Mouse (Mus musculus): Measurements from ENCODE around the gene Armc8. TPM values are rescaled to one million over a fixed set of nuclear protein-coding genes. Genes with fewer than 3 reads are reported as not detected.
A peak's percentile ranks its signal among the peaks of the same experiment; 100 is the strongest.

Armc8 gene
- polyA plus RNA-seq, 1 experiment from 2014 or later: 78.3 TPM

- no peaks in the 10 kb centered on the region for H3K27me3 ChIP-seq (ENCODE audit: control insufficient read depth, insufficient read depth, low read length)
- no peak for DNase-seq (ENCODE audit: low spot score)
- no peaks in the 10 kb centered on the region for H3K36me3 ChIP-seq (replicated peaks; ENCODE audit: control insufficient read depth, insufficient read depth)
- no peak overlapping the region for H3K4me3 ChIP-seq (replicated peaks; ENCODE audit: low read length)
- no peaks in the 10 kb centered on the region for H3K4me1 ChIP-seq (replicated peaks; ENCODE audit: control insufficient read depth, insufficient read depth, low read length)
- ATAC-seq (ENCODE audit: low FRiP score): no peak
- H3K4me2 ChIP-seq (replicated peaks): no peak overlapping the region
- no peak overlapping the region for H3K9ac ChIP-seq
- no peaks in the 10 kb centered on the region for H3K9me3 ChIP-seq (ENCODE audit: control insufficient read depth, low read length)
- WGBS: 94% methylated on average over 4 of the region's 4 CpGs
- no peak overlapping the region for H3K27ac ChIP-seq
Measured at GRCm38 (mm10) chr9:99459730-99460129, 109.0 kb downstream of the Armc8 start.

DNA sequence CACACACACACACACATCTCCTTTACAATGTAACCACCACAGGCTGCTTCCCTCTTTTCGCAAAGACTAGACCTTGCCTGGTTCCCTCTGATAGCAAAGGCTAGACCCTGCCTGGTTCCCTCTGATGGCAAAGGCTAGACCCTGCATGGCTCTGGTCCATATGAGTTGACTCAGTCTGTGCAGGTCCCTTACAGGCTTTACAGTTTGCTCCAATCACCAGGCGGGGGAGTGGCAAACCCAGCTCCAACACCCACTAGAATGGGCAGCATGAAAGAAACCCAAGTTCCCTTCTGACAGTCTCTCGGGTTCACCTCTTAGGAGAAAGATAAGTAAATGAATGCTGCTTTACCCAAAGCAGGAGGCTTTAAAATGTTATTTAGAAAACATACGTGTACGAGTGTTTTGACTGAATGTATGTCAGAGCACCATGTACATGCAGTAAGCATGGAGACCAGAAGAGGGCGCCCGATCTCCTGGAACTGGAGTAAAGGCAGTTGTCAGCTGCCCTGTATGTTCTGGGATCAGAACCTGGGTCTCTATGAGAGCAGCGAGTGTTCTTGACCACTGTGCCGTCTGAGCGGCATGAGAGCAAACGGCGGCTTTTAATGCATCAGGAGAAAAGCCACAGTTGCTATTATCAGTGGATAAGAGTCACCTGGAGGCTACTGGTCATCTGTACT lies 110.0 kb downstream of the Armc8 start:
- DNase-seq (ENCODE audit: low spot score) (peak; percentile 53), ATAC-seq (ENCODE audit: low FRiP score) (no peak)
- no peaks in the 10 kb centered on the region for H3K4me1 ChIP-seq (replicated peaks; ENCODE audit: control insufficient read depth, insufficient read depth, low read length)
- H3K27me3 ChIP-seq (ENCODE audit: control insufficient read depth, insufficient read depth, low read length): no peaks in the 10 kb centered on the region
- WGBS: 41% methylated on average over 12 of the region's 12 CpGs
- H3K27ac ChIP-seq: no peak overlapping the region
- no peak overlapping the region for H3K4me3 ChIP-seq (replicated peaks; ENCODE audit: low read length)
- no peaks in the 10 kb centered on the region for H3K36me3 ChIP-seq (replicated peaks; ENCODE audit: control insufficient read depth, insufficient read depth)
- no peak overlapping the region for H3K4me2 ChIP-seq (replicated peaks)
- H3K9ac ChIP-seq: no peak overlapping the region
- no peaks in the 10 kb centered on the region for H3K9me3 ChIP-seq (ENCODE audit: control insufficient read depth, low read length)

- no peaks in the 10 kb centered on the region; the same call in 1 of the 2 replicates for H3K4me1 ChIP-seq (replicated peaks; ENCODE audit: control insufficient read depth, insufficient read depth, low read length)
- no peak overlapping the region for H3K4me3 ChIP-seq (replicated peaks; ENCODE audit: low read length)
- H3K9ac ChIP-seq: no peak overlapping the region
- no peaks in the 10 kb centered on the region for H3K9me3 ChIP-seq (ENCODE audit: control insufficient read depth, low read length)
- no peak overlapping the region for H3K4me2 ChIP-seq (replicated peaks)
- H3K27ac ChIP-seq: no peak overlapping the region
- no peaks in the 10 kb centered on the region for H3K36me3 ChIP-seq (replicated peaks; ENCODE audit: control insufficient read depth, insufficient read depth)
- DNase-seq (ENCODE audit: low spot score): no peak
- WGBS: 80% methylated on average over 4 of the region's 4 CpGs
- ATAC-seq (ENCODE audit: low FRiP score): no peak
- no peaks in the 10 kb centered on the region for H3K27me3 ChIP-seq (ENCODE audit: control insufficient read depth, insufficient read depth, low read length)
Measured at GRCm38 (mm10) chr9:99454211-99454610, 114.5 kb downstream of the Armc8 start.

- ATAC-seq (ENCODE audit: low FRiP score): no peak
Measured at GRCm38 (mm10) chr9:99451161-99451560, 117.5 kb downstream of the Armc8 start, which contains the start of gene Nme9. Nme9 (plus strand) TSS chr9:99451475.

GRCm38 (mm10) chr9:99449886-99450647 lies 118.6 kb downstream of the Armc8 start:
- H3K4me3 ChIP-seq (replicated peaks; ENCODE audit: low read length): no peak overlapping the region
- H3K9ac ChIP-seq: no peak overlapping the region
- no peak for ATAC-seq (ENCODE audit: low FRiP score)
- DNase-seq (ENCODE audit: low spot score): peak; percentile 67
- WGBS: 36% methylated on average over 9 of the region's 9 CpGs
- H3K9me3 ChIP-seq (ENCODE audit: control insufficient read depth, low read length): no peaks in the 10 kb centered on the region
- H3K36me3 ChIP-seq (replicated peaks; ENCODE audit: control insufficient read depth, insufficient read depth): no peaks in the 10 kb centered on the region
- no peaks in the 10 kb centered on the region for H3K27me3 ChIP-seq (ENCODE audit: control insufficient read depth, insufficient read depth, low read length)
- H3K4me2 ChIP-seq (replicated peaks): no peak overlapping the region
- no peak overlapping the region for H3K27ac ChIP-seq
- H3K4me1 ChIP-seq (replicated peaks; ENCODE audit: control insufficient read depth, insufficient read depth, low read length): no peaks in the 10 kb centered on the region; the same call in 1 of the 2 replicates

More at GRCm38 (mm10) chr9:99451161-99451560, 117.5 kb downstream of the Armc8 start, which contains the start of gene Nme9:
- WGBS: 10% methylated on average over 14 of the region's 14 CpGs
- H3K4me2 ChIP-seq (replicated peaks): no peak within 1 kb of the TSS; the same call in 1 of the 2 replicates
- H3K9me3 ChIP-seq (ENCODE audit: control insufficient read depth, low read length): no peaks in the 10 kb centered on the region
- no peak within 1 kb of the TSS for H3K4me3 ChIP-seq (replicated peaks; ENCODE audit: low read length)
- H3K27ac ChIP-seq: no peak within 1 kb of the TSS
- no peaks in the 10 kb centered on the region for H3K36me3 ChIP-seq (replicated peaks; ENCODE audit: control insufficient read depth, insufficient read depth)
- H3K27me3 ChIP-seq (ENCODE audit: control insufficient read depth, insufficient read depth, low read length): no peaks in the 10 kb centered on the region
- no peak within 1 kb of the TSS for H3K9ac ChIP-seq
- H3K4me1 ChIP-seq (replicated peaks; ENCODE audit: control insufficient read depth, insufficient read depth, low read length): no peaks in the 10 kb centered on the region; the same call in 1 of the 2 replicates
- no peak for DNase-seq (ENCODE audit: low spot score)

DNA sequence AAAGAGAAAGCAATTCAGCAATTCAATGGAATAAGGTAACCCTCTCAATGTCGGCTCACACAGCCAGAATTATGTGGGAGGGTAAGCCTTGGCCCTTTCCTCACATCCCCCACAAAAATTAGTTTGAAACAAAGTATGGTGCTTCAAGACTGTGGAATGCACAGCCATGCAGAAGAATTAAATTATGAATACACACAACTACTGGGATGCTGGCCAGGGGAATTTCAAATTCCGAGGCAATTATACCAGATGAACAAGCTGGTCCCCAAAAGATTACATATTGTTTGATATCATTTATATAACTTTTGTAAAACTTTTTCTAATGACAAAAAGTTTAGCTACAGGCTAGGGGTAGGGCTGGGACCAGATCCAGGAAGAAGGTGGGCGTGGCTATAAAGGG lies 121.4 kb downstream of the Armc8 start:
- DNase-seq (ENCODE audit: low spot score) (no peak), ATAC-seq (ENCODE audit: low FRiP score) (no peak)
- Histone ChIP-seq H3K36me3 (replicated peaks; ENCODE audit: control insufficient read depth, insufficient read depth) (no peaks in the 10 kb centered on the region), H3K9me3 (ENCODE audit: control insufficient read depth, low read length) (no peaks in the 10 kb centered on the region), H3K4me3 (replicated peaks; ENCODE audit: low read length) (no peak overlapping the region), H3K27ac (no peak overlapping the region), H3K27me3 (ENCODE audit: control insufficient read depth, insufficient read depth, low read length) (no peaks in the 10 kb centered on the region), H3K9ac (no peak overlapping the region), H3K4me1 (replicated peaks; ENCODE audit: control insufficient read depth, insufficient read depth, low read length) (no peaks in the 10 kb centered on the region; the same call in 1 of the 2 replicates), H3K4me2 (replicated peaks) (no peak overlapping the region)
- WGBS: 78% methylated on average over 3 of the region's 3 CpGs

DNA sequence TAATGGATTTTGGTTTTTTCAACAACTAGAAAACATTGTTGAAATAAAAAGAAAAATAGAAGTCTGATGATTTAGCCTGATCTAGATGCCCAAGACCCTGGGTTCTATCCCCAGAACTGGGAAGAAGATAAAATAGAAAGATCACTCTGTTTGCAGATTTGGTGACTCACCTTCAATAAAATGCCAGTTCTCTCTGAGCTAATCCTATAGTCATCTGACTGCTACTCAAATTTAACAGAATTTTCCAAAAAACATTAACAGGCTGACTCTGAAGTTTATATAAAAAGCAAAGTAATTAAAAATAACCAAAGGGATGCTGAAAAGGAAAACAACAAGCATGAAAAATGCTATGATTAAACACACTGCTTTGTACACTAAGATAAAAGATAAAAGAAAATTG lies 122.4 kb downstream of the Armc8 start:
- no peak overlapping the region for H3K9ac ChIP-seq
- H3K4me2 ChIP-seq (replicated peaks): no peak overlapping the region
- H3K36me3 ChIP-seq (replicated peaks; ENCODE audit: control insufficient read depth, insufficient read depth): no peaks in the 10 kb centered on the region
- H3K9me3 ChIP-seq (ENCODE audit: control insufficient read depth, low read length): no peaks in the 10 kb centered on the region
- H3K4me1 ChIP-seq (replicated peaks; ENCODE audit: control insufficient read depth, insufficient read depth, low read length): no peaks in the 10 kb centered on the region; the same call in 1 of the 2 replicates
- DNase-seq (ENCODE audit: low spot score) (no peak), ATAC-seq (ENCODE audit: low FRiP score) (no peak)
- H3K4me3 ChIP-seq (replicated peaks; ENCODE audit: low read length): no peak overlapping the region
- no peaks in the 10 kb centered on the region for H3K27me3 ChIP-seq (ENCODE audit: control insufficient read depth, insufficient read depth, low read length)
- no peak overlapping the region for H3K27ac ChIP-seq

DNA sequence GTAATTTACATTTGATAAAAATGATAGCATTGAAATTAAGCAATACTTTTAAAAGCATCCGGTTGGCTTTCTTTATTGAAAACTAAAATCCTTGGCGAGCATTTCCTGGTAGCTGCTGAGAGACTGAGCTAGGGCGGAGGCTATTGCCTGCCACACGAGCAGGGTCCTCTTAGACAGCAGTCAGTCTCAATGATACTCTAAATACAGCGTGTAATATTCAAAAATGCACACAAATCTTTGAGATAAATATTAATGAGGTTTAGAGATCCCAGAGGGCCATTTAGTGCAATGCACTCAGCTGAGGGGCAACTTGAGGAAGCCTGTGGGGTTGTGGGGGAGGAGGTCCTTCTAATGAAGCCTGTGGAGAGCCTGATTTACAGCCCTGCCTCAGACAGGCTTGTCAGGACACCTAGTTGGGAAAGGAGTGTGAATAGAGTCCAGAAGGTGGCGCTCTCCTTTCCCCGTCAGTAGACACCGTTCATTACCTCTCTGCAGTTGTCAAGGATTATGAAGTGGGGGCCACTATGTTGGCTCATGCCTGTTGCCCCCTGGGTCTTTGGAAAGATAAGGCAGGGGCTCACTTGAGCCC lies 124.0 kb downstream of the Armc8 start:
- DNase-seq (ENCODE audit: low spot score): peak; percentile 40
- Histone ChIP-seq H3K9ac (no peak overlapping the region), H3K36me3 (replicated peaks; ENCODE audit: control insufficient read depth, insufficient read depth) (no peaks in the 10 kb centered on the region), H3K27ac (no peak overlapping the region), H3K27me3 (ENCODE audit: control insufficient read depth, insufficient read depth, low read length) (no peaks in the 10 kb centered on the region), H3K4me2 (replicated peaks) (no peak overlapping the region), H3K4me3 (replicated peaks; ENCODE audit: low read length) (no peak overlapping the region), H3K9me3 (ENCODE audit: control insufficient read depth, low read length) (no peaks in the 10 kb centered on the region), H3K4me1 (replicated peaks; ENCODE audit: control insufficient read depth, insufficient read depth, low read length) (no peaks in the 10 kb centered on the region)
- WGBS: 31% methylated on average over 8 of the region's 8 CpGs
- peak; percentile 21; the same call in 1 of the 2 replicates for ATAC-seq (ENCODE audit: low FRiP score)

Measured in hindbrain, embryonic 14.5 days (tissue).